Mouse (Mus musculus) limb, embryonic 10.5 days (tissue): Measurements from ENCODE around the gene Aifm1. TPM values are rescaled to one million over a fixed set of nuclear protein-coding genes. Genes with fewer than 3 reads are reported as not detected.
A peak's percentile ranks its signal among the peaks of the same experiment; 100 is the strongest.

ENCODE experiments used
- DNase-seq: peaks from one replicate; pipeline ENCODE4 v3.0.0-alpha.2; 2017; ENCODE audit warnings: low spot score
- H3K27ac ChIP-seq: fragments of 300-500 bp; sonication (generic); 2 replicates; pipeline ENCODE4 v1.5.1; 2016; ENCODE audit warnings: mild to moderate bottlenecking
- H3K27me3 ChIP-seq: fragments of 300-500 bp; sonication (generic); 2 replicates; pipeline ENCODE4 v1.6.1; 2016; ENCODE audit warnings: low read depth, mild to moderate bottlenecking; ENCODE audit not compliant: poor library complexity, severe bottlenecking
- H3K36me3 ChIP-seq: fragments of 300-500 bp; sonication (generic); 2 replicates; pipeline ENCODE4 v1.6.1; 2016; ENCODE audit warnings: mild to moderate bottlenecking, moderate library complexity
- H3K4me1 ChIP-seq: fragments of 300-500 bp; sonication (generic); 2 replicates; pipeline ENCODE4 v1.6.1; 2016
- H3K4me3 ChIP-seq: fragments of 300-500 bp; sonication (generic); 2 replicates; pipeline ENCODE4 v1.5.1; 2016; ENCODE audit warnings: mild to moderate bottlenecking, moderate library complexity
- H3K9me3 ChIP-seq: fragments of 300-500 bp; sonication (generic); replicated peaks from 2 replicates; pipeline ENCODE4 v1.6.1; 2016; ENCODE audit warnings: mild to moderate bottlenecking
- WGBS: fragments of 180-500 bp; shearing (Covaris S2); methylation state at CpG from one replicate; pipeline ENCODE4 v1.1.7; 2016; 5-methylcytosine and 5-hydroxymethylcytosine counted together
- polyA plus RNA-seq: library from polyadenylated mRNA; unstranded; fragments of >200 nt; fragmentation: Nextera tagmentation; extraction: Ambion mirVana; gene quantifications from 2 replicates; pipeline ENCODE4 v1.2.1, GENCODE M21; 2016

Gene Aifm1
- polyA plus RNA-seq, 1 experiment from 2014 or later, result 93.5 TPM

DNA sequence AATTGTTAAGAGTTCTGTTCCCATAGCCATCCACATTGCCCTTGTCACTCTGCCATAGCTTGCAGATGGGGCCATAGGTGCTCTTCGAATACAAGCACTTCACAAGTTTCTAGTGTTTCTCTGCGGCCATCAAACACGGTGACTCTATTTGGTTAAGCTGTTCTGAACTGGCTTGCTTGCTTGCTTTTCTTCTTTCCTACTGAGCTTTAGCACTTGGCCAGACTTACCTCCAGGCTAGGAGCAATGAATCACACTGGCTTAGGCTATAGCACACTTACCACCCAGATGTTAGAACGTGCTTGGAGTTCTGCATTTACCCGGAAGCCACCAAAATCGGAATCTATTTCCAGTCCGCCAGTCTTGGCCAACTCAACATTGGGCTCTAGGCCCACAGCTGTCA is 31.7 kb downstream of the Aifm1 start:
- Histone ChIP-seq H3K4me3 (no peak overlapping the region), H3K9me3 (no peaks in the 10 kb centered on the region), H3K27ac (no peak overlapping the region), H3K27me3 (no peaks in the 10 kb centered on the region), H3K4me1 (no peaks in the 10 kb centered on the region), H3K36me3 (peaks cover 83% of the 10 kb centered on the region)
- DNase-seq, result no peak
- WGBS, result 93% methylated on average over 7 of the region's 7 CpGs

DNA sequence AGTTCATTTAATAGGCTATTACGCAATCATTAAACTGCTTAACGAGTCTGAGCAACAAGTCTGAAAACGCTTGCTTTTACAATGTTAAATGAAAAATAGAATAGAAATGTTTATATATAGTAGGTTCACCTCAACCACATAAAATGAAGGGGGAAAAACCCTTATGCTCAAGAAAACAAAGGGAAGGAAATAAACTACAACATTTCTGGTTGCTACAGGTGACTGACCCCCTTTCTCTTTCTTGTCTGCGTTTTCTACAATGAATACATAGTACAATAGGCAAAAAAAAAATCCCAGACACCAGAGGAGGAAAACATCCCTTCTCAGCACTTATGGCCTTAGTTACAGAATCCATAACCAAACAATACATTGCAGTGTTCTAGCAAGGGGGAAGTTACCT is 32.3 kb downstream of the Aifm1 start:
- Histone ChIP-seq H3K4me3 (no peak overlapping the region), H3K36me3 (peaks cover 88% of the 10 kb centered on the region), H3K27me3 (no peaks in the 10 kb centered on the region), H3K27ac (no peak overlapping the region), H3K4me1 (no peaks in the 10 kb centered on the region), H3K9me3 (no peaks in the 10 kb centered on the region)
- WGBS, result 92% methylated on average over 4 of the region's 4 CpGs
- DNase-seq, result no peak

DNA sequence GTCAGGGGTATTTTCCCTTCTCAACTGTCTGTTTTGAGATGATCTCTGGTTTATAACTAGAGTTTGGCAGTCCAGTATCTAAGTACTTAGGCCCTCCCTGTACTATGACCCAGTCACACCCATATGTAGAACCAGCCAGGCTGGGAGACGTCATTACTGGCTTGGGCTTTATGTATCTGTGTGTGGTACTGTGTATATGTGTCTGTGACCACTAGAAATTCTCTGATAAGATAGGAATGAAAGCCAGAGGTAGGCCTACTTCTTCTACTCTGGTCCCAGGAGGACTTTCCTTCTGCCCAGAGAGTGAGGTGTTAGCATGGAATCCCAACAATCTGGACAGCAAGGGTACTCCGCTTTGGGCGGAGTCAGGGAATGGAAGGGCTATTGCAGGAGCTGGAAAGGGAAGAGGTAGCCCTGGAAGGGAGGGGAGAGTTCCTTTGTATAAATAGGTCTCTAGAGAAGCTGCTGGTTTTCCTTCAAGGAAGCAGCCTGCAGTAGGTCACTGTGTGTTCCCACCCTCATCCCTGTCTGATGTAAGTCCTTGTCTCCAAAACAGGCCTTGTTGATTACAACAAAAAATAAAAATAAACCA is 45.9 kb downstream of the Aifm1 start:
- no peak overlapping the region for H3K4me3 ChIP-seq
- H3K4me1 ChIP-seq, result no peaks in the 10 kb centered on the region
- H3K27ac ChIP-seq, result no peak overlapping the region
- WGBS, result 79% methylated on average over 3 of the region's 3 CpGs
- peaks cover 3% of the 10 kb centered on the region for H3K36me3 ChIP-seq
- H3K27me3 ChIP-seq, result peaks cover 14% of the 10 kb centered on the region
- no peaks in the 10 kb centered on the region; the same call in 1 of the 2 replicates for H3K9me3 ChIP-seq
- no peak for DNase-seq

DNA sequence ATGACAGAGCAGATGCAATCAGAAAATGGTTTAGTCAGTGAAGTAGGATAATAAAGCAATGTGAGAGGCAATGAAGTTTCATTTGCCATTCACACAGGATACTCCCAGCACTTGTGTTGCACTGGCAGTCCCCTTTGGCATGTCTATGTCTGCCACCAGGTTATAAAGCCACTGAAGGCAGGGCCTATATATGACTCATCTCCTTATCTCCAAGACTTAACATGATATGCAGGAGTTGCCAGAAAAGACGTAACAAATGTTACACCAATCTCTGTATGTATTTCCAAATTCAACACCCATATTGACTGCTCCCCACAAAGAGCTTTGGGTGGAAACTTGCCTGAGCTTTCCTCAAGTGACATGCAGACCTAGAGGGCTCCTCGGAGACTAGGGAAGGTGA is 47.2 kb downstream of the Aifm1 start:
- Histone ChIP-seq H3K4me3 (no peak overlapping the region), H3K4me1 (0 out of 2 replicates have a peak, but pooled peaks cover 3% of the 10 kb centered on the region), H3K27me3 (peaks cover 23% of the 10 kb centered on the region), H3K27ac (no peak overlapping the region), H3K36me3 (no peaks in the 10 kb centered on the region), H3K9me3 (no peaks in the 10 kb centered on the region; the same call in 1 of the 2 replicates)
- no peak for DNase-seq
- 86% methylated on average over 2 of the region's 2 CpGs for WGBS

DNA sequence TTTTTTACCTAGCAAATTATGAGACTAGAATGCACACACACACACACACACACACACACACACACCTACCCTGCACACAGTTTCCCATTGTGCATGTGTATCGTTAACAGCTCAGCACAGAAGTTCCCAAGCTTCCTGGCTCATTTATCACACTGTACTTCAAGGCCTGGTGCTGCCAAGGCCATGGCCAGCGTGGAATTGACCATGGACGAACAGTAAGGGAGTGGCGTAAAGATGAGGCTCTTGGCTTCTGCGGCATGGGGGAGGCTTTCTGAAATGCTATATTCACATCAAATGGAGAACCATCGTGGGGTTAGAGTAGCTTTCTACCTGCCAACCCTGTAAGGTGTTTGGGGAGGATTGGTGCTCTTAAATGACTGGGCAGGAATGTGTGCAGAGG is 48.9 kb downstream of the Aifm1 start:
- Histone ChIP-seq H3K36me3 (no peaks in the 10 kb centered on the region), H3K9me3 (no peaks in the 10 kb centered on the region; the same call in 1 of the 2 replicates), H3K4me3 (no peak overlapping the region), H3K27ac (no peak overlapping the region), H3K4me1 (0 out of 2 replicates have a peak, but pooled peaks cover 3% of the 10 kb centered on the region), H3K27me3 (peaks cover 29% of the 10 kb centered on the region)
- DNase-seq, result no peak
- WGBS, result 92% methylated on average over 6 of the region's 6 CpGs

DNA sequence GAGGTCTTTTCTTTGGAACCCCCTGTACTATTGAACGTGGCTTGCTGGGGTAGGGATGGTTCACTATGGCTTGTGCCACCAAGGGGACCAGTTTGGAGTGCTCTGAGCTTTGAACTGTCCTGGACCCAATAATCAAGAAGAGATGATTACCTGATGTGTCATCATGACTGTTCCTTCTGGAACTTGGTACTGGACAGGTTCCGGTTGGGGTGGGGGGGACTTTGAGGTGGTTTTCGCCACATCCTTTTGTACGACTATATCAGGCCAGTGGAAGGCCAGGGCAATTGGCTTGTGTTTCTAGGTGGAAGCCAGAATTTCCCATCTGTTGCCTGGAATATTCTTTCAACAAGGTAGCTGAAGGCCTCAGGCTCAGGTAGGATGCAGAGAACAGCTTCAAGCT is 49.7 kb downstream of the Aifm1 start:
- no peak for DNase-seq
- no peaks in the 10 kb centered on the region for H3K36me3 ChIP-seq
- WGBS, result 79% methylated on average over 4 of the region's 4 CpGs

DNA sequence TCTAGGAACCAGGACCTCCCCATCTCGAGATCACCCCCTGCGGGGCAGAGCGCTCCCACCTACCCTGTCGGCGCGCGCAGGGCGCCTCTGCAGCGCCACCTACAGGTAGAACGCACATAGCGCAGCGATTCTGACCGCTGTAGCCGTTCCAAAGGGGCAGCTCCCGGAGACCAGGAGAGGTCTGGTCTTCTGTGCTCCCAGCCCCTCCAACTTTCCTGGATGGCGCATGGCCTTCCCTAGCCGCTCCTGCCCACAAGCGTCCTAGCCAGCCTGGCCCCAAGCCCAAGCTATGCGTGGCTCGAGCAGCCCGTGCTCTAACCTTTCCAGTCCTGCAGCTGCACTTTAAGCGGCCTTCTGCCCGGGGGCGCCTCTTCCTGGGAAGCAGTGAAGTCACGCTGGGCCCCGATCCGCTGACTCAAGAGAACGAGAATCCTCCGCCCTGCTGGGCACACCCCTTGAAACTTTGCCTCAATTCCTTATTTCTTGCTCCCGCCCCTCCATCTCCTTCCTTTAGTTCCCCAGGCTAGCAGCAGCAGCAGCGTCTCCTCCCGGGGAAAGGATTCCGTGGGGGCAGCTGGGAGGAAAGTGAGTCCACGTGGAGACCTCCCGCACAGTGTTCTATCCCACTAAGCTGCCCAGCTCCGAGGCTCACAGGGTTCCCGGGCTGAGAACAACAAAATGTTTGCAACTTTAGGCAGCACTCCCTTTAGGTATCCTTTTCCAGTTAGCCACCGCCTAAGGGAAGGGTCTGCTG is 50.4 kb downstream of the Aifm1 start, which contains the start of gene Elf4:
Gene Elf4 (minus strand): TSS at position 379 of the 754 bp plus-strand sequence.
- 10% methylated on average over 38 of the region's 38 CpGs for WGBS
- peak within 1 kb of the TSS; percentile 49 for H3K4me3 ChIP-seq
- peaks cover 29% of the 10 kb centered on the region for H3K27me3 ChIP-seq
- no peaks in the 10 kb centered on the region; the same call in 1 of the 2 replicates for H3K9me3 ChIP-seq
- H3K27ac ChIP-seq, result peak within 1 kb of the TSS; percentile 72
- H3K4me1 ChIP-seq, result 0 out of 2 replicates have a peak, but pooled peaks cover 3% of the 10 kb centered on the region
- peak; percentile 82 for DNase-seq
- no peaks in the 10 kb centered on the region for H3K36me3 ChIP-seq

More for the DNA sequence above, 49.7 kb downstream of the Aifm1 start:
- Histone ChIP-seq H3K9me3 (no peaks in the 10 kb centered on the region; the same call in 1 of the 2 replicates), H3K4me1 (0 out of 2 replicates have a peak, but pooled peaks cover 3% of the 10 kb centered on the region), H3K27me3 (peaks cover 29% of the 10 kb centered on the region), H3K4me3 (no peak overlapping the region), H3K27ac (no peak overlapping the region)

DNA sequence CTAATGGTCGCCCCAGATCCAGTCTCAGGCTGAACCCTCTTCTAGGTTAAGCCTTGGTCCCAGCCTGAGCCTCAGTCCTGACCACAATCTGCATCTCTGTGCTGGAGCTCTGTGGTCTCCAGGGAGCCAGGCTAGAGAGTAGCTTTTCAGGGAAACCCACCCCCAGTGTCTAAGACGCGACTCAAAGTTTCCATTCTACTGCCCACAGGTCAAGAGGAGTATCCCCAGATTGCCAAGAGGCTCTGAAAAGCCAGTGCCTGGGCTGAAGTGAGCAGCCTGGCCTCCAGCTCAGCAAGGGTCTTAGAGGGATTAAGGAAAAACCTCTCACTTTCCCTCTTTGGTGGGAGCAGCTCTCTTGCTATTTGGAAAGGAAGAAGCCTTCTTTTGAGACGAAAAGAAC is 51.1 kb downstream of the Aifm1 start:
- 20% methylated on average over 4 of the region's 4 CpGs for WGBS
- DNase-seq, result peak; percentile 35
- H3K9me3 ChIP-seq, result no peaks in the 10 kb centered on the region; the same call in 1 of the 2 replicates
- H3K27me3 ChIP-seq, result peaks cover 29% of the 10 kb centered on the region
- peak overlapping the region; percentile 49 for H3K4me3 ChIP-seq
- no peaks in the 10 kb centered on the region for H3K36me3 ChIP-seq
- H3K4me1 ChIP-seq, result 0 out of 2 replicates have a peak, but pooled peaks cover 3% of the 10 kb centered on the region
- H3K27ac ChIP-seq, result 0 out of 2 replicates have a peak overlapping the region, but pooled peaks have one; percentile 72

DNA sequence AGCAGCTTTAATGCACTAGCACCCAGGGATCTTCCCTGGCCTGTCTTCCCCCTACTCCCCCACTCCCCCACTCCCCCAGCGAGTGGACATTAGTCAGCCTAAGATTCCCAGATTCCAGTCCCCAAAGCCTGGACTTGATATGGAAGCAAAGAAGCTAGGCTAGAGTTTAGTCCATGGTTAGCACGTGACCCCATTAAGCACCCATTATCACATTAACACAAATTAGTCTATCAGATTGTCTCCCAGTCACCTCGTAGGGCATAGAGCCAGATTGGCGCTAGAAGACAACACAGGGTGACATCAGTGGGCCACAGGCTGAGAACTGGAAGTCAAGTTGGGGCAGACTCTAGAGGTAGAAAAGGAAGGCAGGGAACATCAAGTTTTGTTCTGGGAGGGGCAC is 52.4 kb downstream of the Aifm1 start:
- 0 out of 2 replicates have a peak, but pooled peaks cover 3% of the 10 kb centered on the region for H3K4me1 ChIP-seq
- no peaks in the 10 kb centered on the region for H3K36me3 ChIP-seq
- H3K27ac ChIP-seq, result no peak overlapping the region
- no peaks in the 10 kb centered on the region; the same call in 1 of the 2 replicates for H3K9me3 ChIP-seq
- no peak for DNase-seq
- 65% methylated on average over 4 of the region's 4 CpGs for WGBS
- peaks cover 39% of the 10 kb centered on the region for H3K27me3 ChIP-seq
- H3K4me3 ChIP-seq, result no peak overlapping the region

DNA sequence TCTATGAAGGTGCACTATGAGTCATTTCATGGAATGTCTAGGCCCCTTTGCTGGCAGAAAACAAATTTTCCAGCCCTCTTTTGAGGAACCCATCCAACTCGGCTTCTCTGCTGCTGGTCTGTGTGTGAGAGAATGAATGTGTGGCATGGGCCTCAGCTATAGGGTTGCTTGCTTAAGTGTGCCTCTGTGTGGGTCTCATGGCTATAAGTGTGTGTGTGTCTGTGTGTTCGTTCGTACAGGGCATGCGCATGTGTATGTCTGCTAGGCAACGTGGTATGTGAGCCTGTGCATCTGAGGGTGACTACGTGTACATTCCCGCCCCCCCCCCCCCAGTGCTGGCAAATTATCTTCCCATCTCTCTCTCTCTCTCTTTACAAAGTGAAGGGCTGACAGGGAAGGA is 52.9 kb downstream of the Aifm1 start:
- H3K36me3 ChIP-seq, result no peaks in the 10 kb centered on the region
- H3K4me1 ChIP-seq, result 0 out of 2 replicates have a peak, but pooled peaks cover 3% of the 10 kb centered on the region
- no peak for DNase-seq
- 85% methylated on average over 7 of the region's 7 CpGs for WGBS
- no peaks in the 10 kb centered on the region; the same call in 1 of the 2 replicates for H3K9me3 ChIP-seq
- no peak overlapping the region for H3K27ac ChIP-seq
- H3K27me3 ChIP-seq, result peaks cover 44% of the 10 kb centered on the region
- H3K4me3 ChIP-seq, result no peak overlapping the region

DNA sequence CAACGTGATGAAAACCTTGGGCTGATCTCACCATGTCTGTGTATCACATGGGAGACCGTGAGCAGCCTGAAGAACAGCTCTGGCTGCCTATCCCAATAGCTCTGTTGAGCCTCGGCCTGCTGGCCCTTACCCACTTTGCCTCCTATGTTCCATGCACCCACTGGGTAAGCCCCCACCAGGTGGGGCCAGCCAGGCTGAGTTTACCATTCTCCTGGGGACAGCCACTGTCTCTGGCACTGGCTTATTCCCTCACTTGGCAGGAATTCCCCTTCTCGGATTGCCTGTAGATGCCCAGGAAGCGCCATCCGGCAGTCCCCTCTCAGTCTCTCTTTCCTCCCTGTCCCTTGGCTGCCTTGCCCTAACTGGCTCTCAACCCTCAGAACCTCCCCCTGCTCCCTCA is 56.4 kb downstream of the Aifm1 start:
- no peak overlapping the region for H3K4me3 ChIP-seq
- peaks cover 60% of the 10 kb centered on the region for H3K27me3 ChIP-seq
- H3K36me3 ChIP-seq, result no peaks in the 10 kb centered on the region
- H3K27ac ChIP-seq, result no peak overlapping the region
- no peaks in the 10 kb centered on the region for H3K9me3 ChIP-seq
- no peak for DNase-seq
- WGBS, result 68% methylated on average over 6 of the region's 6 CpGs
- H3K4me1 ChIP-seq, result peaks cover 10% of the 10 kb centered on the region

DNA sequence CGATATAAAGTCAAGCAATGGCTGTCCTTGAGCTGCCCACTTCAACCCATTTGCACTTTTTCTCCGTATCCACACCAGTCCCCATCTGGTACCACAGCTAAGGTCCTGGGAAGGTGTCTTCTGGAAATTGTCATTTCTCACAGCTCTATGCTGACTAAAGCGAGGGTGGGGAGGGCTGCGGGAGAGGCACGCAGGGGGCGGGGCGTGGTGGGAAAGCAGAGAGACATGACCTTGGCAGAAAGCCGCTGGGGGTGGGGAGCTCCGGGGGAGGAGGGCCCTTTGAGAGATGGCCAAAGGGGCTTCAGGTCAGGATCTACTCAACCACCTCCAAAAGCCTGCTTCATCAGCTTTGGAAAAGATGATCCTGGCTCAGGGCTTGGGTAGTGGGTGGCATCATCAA is 58.3 kb downstream of the Aifm1 start:
- Histone ChIP-seq H3K4me3 (no peak overlapping the region), H3K27me3 (peaks cover 63% of the 10 kb centered on the region)
- 26% methylated on average over 9 of the region's 9 CpGs for WGBS

DNA sequence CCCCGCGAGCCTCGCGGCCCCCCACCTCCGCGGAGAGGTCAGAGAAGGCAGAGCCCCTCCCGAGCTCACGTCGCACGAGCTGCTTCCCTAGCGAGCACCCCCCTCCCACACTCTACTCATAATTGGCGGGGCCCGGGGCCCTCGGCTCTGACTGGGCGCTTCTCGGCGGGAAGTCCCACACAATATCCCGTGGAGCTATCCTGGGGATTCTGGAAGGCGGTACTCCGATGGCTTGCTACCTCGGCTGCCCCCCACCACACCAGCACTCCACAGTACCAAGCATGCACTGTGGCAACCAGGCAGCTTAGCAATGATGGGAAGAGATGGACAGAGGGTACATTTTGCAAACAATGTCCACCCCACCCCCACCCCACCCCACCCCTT is 58.9 kb downstream of the Aifm1 start:
- H3K36me3 ChIP-seq, result no peaks in the 10 kb centered on the region
- no peak for DNase-seq
- no peak overlapping the region for H3K27ac ChIP-seq
- peaks cover 16% of the 10 kb centered on the region for H3K4me1 ChIP-seq
- peaks cover 66% of the 10 kb centered on the region for H3K27me3 ChIP-seq
- peak overlapping the region; percentile 47 for H3K4me3 ChIP-seq
- WGBS, result 19% methylated on average over 21 of the region's 21 CpGs
- H3K9me3 ChIP-seq, result no peaks in the 10 kb centered on the region

More for the DNA sequence above, 58.3 kb downstream of the Aifm1 start:
- H3K36me3 ChIP-seq, result no peaks in the 10 kb centered on the region
- no peak overlapping the region for H3K27ac ChIP-seq
- peaks cover 11% of the 10 kb centered on the region for H3K4me1 ChIP-seq
- no peaks in the 10 kb centered on the region for H3K9me3 ChIP-seq
- DNase-seq, result no peak
